Mouse (Mus musculus) hematopoietic stem cell, adult 5-6 weeks (primary cell): Measurements from ENCODE around the gene Rptor. TPM values are rescaled to one million over a fixed set of nuclear protein-coding genes. Genes with fewer than 3 reads are reported as not detected.
A peak's percentile ranks its signal among the peaks of the same experiment; 100 is the strongest.

ENCODE experiments used
- ATAC-seq, 2 experiments: fragments of 125-278 bp in 1 of 2; replicated peaks in 1 of 2; 2 replicates each; pipeline ENCODE4 v1.8.0; 2016 to 2017; ENCODE audit warnings: inconsistent platforms in 2 of 2, mild to moderate bottlenecking in 2 of 2, moderate number of reproducible peaks in 2 of 2, low read depth in 1 of 2, moderate TSS enrichment in 1 of 2; ENCODE audit not compliant: low FRiP score in 2 of 2, poor library complexity in 2 of 2, severe bottlenecking in 2 of 2, insufficient read depth in 1 of 2, low TSS enrichment in 1 of 2
- total RNA-seq: library from RNA; stranded (forward); fragments of 172-1452, 232-1000 nt; gene quantifications from 2 replicates; pipeline ENCODE4 v1.2.3, GENCODE M21; 2017

The Rptor gene
- total RNA-seq, 1 experiment from 2014 or later, result 21.8 TPM

DNA sequence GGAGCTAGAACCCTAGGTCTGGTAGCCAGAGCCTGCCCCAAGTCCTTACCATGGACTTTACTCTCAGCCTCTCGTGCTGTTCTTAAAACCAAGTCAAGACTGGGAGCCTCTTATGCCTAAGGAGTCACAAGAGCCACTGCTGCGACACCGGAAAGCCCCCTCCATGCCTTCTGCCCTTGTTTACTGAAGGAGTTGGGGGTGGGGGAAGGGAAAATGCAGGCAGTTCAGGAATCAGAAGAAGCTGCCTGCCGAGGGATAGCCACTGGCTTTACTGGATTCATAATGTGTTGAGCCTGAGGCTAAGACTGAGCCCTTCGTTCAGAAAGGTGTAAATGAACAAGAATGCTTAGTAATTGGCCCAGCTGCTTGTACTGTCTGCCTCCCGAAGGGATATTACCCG lies 310.1 kb downstream of the Rptor start:
- ATAC-seq, result no peak

DNA sequence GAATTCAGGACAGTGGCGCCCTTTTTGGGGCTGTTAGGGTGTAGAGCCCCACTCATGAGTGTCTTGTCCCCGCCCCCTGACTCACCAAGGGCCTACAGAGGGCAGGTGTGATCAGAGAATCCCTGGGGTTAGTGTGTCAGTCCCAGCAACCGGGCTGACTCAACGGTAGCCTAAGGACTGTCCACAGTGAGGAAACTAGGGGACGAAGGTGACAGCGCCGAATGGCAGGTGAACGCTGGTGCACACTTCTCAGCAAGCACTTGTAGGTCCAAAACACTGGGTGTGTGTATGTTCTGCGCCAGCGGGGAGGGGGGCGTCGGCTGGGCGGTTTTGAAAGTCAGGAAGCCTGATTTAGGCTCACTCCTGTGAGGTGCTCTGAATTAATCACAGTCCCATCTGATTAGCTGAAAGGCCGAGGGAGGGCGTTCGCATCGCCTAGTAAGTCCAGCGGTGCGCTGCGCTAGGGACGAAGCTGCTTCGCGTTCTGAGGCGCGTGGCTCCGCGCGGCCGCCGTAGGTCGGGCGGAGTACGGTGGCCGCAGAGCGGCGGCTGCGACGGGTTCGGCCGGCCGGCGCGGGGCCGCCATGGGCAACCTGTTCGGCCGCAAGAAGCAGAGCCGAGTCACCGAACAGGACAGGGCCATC lies 310.7 kb downstream of the Rptor start, which contains the start of gene Chmp6:
TSS of gene Chmp6 (plus strand) at position 151 of the 644 bp plus-strand sequence.
- peak; percentile 27 to 41; a peak in 2 of 4 replicates for ATAC-seq

DNA sequence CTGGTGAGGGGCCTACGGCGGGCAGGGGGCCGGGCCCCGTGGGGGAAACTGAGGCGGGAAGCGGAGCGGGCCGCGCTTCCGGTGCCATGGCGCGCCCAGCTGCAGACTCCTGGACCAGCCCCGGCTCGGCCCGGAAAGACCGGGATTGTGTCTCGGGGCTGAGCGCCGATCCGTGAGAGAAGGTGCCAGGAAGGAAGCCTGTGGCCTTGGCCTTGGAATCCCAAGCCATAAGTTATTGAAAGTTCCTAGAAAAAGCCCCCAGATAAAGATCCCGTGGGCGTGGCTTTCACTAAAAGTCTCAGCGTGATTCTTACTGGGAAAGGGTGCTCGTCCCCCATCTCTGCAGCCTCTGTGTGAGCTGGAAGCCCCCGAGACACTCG lies 311.2 kb downstream of the Rptor start:
- ATAC-seq, result no peak

DNA sequence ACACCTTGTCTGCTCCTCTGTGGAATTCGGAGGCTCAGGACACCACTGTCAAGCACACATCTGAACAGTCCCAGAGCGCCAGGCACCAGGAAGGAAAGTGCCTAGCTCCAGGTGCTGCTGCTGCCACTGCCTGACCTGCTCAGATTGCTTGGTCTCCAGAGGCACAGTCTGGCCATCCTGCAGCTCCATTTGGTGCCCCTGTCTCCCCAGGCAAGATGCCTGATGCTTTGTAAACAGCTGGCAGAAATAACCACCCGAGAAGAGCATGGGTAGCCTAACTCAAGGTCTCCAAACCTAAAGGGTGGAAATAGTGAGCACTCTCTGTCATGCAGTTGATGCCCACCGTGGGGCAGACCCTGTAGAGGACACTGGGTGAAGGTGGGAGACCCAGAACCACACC lies 311.7 kb downstream of the Rptor start:
- ATAC-seq, result no peak

DNA sequence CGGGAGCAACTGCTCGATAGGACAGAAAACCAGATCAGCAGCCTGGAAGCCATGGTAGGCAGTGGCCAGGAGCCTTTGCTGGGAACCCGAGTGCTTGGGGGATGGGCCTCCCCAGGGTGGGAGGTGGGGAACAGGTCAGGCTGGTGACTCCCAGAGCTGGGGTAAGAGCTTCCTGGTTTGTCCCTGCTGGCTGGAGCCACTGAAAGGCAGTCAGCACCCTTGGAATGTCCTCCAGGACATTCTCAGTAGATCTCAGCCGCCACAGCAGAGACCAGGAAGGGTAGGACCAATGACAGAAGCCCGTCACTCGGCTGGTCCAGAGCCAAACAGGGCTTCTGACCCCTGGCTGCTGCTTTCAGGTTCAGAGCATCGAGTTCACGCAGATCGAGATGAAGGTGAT lies 313.0 kb downstream of the Rptor start:
- ATAC-seq, result no peak

DNA sequence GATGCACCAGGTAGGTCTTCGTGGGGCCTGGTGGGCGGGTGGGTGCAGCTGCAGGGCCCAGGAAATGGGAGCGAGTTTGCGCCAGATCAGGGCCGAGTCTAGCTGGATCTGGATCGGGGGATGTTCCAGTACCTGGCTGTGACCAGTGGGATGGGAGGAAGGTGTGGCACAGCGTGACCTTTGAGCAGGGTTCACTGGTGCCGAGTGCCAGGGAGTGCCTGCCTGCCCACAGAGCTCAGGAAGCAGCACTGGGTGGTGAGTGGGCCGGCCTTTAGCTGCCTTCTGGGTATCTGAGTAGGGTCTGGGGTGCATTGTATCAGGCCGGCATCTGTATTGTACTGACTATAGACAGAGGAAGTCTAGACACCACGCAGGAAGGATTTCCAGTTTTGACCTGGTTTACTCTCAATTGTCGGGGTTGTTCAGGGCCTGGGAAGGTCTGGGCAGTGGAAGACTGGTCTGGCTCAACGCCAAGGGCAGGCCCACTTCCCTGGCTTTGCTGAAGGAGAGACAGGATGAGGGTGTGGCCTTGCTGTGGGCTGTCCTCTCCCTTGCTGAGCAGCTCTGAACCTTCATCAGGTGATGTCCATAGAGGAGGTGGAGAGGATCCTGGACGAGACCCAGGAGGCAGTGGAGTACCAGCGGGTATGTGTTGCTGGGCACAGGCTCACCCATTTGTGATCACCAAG lies 313.5 kb downstream of the Rptor start:
- ATAC-seq, result no peak

DNA sequence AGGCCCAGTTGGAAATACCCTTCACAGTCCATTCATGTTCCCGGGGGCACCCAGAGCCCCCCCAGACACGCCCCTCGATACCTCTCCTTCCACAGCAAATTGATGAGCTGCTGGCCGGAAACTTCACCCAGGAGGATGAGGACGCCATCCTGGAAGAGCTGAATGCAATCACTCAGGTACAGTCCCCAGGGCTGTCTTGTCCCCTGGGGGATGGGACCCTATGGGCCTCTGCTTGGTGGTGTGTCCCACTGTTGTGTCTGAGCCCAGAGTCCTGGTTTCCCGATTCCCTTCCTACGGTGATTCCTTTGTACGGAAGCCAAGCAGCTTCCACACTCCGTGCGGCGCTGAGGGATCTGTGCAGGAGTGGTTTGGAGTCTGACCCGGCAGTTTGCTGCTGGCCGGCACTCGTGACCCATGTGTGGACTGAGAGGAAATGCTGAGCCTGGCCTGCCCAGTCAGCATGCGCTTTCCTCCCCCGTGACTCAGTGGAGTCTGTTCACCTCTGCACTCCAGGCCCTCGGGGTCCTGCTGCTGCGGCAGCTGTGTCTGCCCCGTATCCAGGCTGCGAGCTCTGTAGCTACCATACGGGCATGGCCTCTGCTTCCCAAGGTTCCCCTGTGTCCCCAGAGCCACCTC lies 314.2 kb downstream of the Rptor start:
- no peak for ATAC-seq

DNA sequence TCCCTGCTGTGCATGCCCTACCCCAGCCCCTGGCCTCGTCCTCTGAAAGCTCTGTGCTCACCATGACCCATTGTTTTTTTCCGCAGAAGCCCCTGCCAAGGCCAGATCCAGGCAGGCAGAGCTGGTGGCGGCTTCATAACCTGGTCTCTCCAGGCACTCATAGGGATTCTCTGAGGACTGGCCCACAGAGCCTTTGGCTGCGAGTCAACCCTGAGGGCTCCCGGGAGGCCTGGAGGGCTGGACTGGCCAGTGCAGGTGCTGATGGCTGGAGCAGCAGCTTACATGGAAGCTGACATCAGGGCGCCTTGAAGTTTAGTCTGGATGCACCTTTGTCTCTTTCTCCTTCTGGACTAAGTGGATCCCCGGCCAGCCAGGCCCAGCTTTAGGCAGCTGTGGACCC lies 315.8 kb downstream of the Rptor start:
- no peak for ATAC-seq

DNA sequence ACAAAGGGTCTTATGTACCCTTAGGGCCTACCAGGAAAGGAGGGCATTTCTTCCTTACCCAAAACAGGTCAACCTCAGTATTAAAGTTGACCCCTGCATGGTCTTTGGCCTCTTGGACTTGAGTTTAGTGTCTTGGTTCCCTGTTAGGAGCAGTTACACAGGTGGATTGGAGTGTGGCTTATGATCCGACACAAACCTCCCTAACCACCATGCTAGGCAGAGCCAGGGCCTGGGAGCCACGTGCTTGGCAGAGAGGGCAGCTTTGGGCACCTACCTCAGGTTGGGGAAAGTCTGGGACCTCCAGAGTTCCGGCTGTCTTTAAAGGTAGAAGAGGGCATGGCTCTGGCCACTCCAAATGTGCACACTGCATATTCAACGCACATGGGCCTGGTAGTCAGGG lies 316.7 kb downstream of the Rptor start:
- no peak for ATAC-seq

DNA sequence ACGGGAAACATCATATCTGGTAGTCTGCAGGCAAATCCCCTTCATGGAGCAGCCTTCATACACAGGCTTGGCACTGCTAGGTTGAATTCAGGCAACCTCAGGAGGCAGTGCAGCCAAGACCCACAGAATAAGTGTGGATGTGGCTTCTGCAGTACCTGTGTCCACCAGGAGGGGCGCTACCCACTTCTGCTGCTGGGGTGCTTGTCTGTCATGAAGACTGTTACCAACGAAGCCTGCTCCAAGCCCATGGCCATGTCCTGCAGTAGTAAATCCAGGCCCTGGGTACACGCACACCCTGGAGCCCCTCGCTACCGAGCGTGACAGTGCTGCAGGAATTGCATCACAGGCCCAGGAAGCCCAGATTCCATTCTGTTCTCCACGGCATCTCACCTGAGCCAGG lies 317.2 kb downstream of the Rptor start:
- peak; percentile 60 to 63 for ATAC-seq

DNA sequence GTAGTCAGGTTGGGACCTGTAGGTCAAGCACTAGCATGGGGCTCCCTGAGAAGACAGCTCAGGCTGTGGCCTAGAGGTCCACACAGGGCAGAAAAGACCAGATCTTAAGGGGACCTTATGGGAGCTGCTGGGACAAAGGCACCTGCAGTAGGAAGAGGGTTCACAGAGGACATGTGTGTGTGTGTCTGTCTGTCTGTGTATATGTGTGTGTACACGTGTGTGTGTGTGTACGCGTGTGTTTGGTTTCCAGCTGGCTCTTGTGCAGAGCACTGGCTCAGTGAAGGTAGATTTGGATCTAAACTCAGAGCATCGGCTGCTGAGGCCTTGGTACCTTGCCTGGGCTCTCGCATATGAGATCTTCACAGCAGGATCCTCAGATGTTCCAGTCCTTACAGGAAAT lies 318.0 kb downstream of the Rptor start:
- no peak for ATAC-seq

DNA sequence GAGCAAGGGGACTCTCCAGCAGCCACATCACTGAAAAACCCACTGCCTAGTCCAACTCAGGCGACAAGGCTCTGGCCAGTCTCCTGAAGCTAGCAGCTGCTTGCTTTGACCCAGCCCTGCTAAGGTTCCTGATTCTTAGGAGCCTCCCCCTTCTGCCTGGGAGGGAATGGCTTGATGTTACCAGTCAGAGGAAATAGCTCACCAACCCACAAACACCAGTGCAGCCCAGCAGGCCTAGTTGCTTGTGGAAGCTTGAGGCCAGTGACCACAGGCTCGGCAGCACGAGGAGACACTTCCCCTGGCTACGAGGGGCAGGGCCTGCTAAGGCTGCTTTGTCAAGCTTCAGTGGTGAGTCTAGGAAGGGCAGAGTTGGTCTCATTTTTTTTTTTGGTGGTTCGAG lies 322.5 kb downstream of the Rptor start:
- peak; percentile 86 to 95 for ATAC-seq

DNA sequence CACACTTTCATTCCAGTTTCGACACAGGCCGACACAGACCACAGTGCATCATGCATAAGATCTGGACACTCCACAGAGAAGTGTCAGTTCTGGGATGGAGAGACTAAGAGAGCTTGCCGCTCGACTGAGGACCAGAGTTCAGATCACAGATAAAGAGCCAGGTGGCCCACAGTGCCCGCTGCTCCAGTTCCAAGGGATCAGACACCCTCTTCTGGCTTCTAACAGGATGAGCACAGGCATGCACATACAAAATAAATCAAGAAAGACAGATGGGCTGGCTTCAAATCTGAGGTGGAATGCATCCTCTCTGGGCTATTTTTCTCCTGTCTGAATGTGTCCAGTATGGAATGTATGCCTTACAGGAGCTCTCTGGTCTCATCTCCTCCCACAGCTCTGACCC lies 324.1 kb downstream of the Rptor start:
- no peak for ATAC-seq

DNA sequence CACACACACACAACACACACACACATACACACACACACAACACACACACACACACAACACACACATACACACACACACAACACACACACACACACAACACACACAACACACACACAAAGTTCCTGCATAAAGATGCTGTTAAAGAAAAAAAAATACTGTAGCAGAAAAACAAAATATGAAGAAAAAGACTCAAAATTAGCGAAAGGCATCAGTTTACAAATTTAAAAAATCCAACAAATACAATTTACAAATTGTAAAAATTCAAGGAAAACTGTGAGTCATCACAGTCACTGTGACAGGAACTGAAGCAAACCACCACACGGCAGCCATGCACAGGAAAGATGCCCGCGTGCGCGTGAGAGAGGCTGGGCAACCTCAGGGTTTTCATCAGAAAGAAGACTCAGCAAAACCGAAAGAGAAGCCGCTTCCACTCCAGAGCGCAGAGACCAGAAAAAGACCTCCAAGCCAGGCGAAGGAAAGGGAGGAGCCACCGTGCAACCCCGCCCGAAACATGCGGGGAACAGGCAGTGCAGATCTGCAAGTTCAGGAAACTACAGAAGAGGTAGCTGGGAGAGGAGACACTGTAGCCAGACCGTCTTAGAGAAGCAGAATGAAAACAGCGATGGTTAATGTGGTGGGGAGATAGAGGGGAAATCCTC lies 325.4 kb downstream of the Rptor start:
- ATAC-seq, result peak; percentile 69 to 73

DNA sequence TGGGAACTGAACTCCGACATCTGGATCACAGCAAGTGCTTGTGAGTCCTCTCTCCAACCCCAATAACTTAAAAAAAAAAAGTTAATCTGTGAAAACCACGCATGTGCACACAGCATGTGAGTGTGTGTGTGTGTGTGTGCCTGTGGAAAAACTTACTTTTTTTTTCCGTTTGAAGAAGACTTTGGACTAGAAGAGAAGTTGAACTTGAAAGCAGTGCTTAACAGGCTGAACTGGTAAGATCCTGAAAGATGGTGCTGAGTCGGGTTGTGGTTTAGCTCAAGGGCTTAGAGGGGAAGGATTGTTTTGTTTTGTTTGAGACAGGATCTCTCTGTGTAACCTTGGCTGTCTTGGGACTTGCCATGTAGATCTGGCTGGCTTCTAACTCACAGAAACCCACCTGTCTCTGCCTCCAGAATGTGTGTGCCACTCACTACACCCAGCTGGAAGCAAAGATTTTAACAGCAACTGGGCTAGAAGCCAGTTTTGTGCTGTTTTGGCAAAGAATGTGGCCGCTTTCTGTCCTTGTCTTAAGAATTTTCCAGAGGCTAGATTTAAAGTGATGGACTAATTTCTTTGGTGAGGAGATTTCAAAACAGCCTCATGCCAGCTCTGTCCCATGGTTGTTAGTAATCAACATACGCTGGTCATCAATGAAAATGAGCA lies 327.0 kb downstream of the Rptor start:
- no peak for ATAC-seq

DNA sequence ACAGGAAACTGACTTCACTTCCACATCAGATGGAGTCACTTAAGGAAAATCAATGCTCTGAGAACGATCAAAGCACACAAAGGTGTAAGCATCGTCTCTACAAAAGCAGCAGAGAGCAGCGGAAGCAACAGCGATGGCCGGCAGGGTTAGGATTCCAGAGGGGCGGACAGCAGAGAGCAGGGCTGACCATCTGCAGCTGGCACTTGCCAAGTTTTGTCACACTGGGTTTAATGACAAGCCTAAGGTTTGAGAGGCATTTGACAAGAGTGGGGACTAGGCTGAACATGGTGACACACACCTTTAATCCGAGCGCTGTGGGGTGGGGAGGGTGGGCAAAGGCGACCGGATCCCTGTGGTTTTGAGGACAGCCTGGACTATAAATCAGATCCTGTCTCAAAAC lies 329.1 kb downstream of the Rptor start:
- ATAC-seq, result no peak

DNA sequence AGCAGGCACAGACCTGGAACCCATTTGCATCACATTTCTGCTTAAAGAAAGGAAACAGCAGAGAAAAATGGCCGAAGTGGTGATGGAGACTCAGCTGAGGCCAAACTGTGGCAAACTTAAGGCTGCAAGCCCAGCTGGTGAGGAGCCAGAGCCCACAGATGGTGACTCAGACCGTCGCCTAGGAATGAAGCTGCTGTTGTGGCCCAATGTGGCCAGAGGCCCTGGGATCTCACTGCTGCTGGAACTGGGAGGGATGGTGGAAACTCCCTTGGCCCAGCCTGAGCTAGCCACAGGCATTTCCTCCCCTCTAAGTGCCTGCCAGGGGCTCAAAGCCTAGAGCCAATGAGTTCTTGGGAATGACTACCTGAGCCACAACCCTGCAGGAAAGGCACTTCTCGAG lies 330.4 kb downstream of the Rptor start:
- peak; percentile 23 to 38; a peak in 2 of 4 replicates for ATAC-seq
